Mouse (Mus musculus): ENCODE data around the gene Eepd1.

DNA sequence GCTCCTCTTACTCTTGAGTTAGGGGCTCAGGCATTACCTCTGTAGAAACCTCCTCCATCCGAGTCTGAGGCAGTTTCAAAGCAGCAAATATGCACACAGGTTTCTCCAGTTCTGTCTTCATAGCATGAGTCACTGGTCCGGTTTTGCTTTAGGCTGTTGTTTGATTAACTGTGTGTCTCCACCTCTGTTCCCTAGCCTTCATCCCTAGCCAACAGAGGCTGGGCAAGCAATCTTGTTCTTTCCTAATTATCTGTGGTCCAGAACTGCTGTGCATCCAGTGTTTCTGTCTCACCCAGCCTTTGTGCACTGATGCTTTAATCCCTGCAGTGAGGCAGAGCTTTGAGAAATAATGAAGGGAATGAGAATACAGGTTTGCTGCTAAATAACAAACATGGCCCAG, 90.0 kb downstream of the Eepd1 start:
- TF ChIP-seq CTCF (IDR thresholded peaks at IDR 0.05; ENCODE audit: borderline replicate concordance, insufficient read depth, low read length) = no peak
- TF ChIP-seq POLR2A (IDR thresholded peaks at IDR 0.05; ENCODE audit: low read depth, low read length) = no peak

Measured in embryonic fibroblast, embryonic 13.5 days (primary cell).